In the genomic region with DNA sequence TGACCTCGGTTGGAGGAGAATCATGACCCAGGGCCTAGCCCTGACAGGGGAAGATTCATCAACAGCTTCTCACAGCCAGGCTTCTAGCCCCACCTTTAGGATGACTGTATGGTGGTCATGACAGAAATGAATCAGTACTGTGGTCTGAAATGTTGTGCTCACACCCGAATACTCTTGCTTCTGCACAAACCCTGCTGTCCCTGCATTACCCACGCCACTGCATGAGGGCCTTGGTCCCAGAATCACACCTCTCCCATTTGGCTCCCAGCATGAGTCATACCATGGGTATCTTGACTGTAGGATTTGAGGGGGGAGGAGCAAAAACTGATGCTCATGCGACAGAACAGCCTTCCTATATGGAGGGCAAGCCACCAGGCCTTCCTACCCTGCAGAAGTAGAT, we compare ENCODE assay signal across 22 mouse cellular contexts. TPM values are rescaled to one million over a fixed set of nuclear protein-coding genes. Genes with fewer than 3 reads are reported as not detected.
DNase-seq lines count a peak whose midpoint lies in the region; ATAC-seq and TF ChIP-seq lines count a peak whose summit lies in the region.
"Had no signal": no experiment of that assay in that cellular context is flagged by ENCODE, and none has a peak within 500 bp of the region (broad histone marks: within the 10 kb centered on the region; RNA-seq: fewer than 3 reads in every experiment).

No protein-coding gene starts in this region.

- H3K9me3 ChIP-seq in lung, postnatal 0 days (ENCODE audit: low read length), result no peaks in the 10 kb centered on the region
- no peaks in the 10 kb centered on the region for H3K9me3 ChIP-seq in kidney, embryonic 16.5 days (ENCODE audit: low read length)
- H3K9me3 ChIP-seq: embryonic facial prominence, embryonic 13.5 days; G1E; heart, embryonic 10.5 days; limb, embryonic 12.5 days; liver, embryonic 13.5 days had no signal

- no peak overlapping the region for H3K4me2 ChIP-seq in lung, postnatal 0 days (replicated peaks; ENCODE audit: low read depth, low read length)
- H3K4me2 ChIP-seq in kidney, embryonic 16.5 days (replicated peaks; ENCODE audit: low read depth, low read length), result no peak overlapping the region
- H3K4me2 ChIP-seq: embryonic facial prominence, embryonic 13.5 days; limb, embryonic 12.5 days; liver, embryonic 13.5 days had no signal

- no peaks in the 10 kb centered on the region for H3K36me3 ChIP-seq in lung, postnatal 0 days (ENCODE audit: insufficient read depth, low read length)
- no peaks in the 10 kb centered on the region for H3K36me3 ChIP-seq in kidney, embryonic 16.5 days (ENCODE audit: insufficient read depth, low read length)
- H3K36me3 ChIP-seq: embryonic facial prominence, embryonic 13.5 days; G1E; heart, embryonic 10.5 days; limb, embryonic 12.5 days; liver, embryonic 13.5 days had no signal

- TF ChIP-seq EP300 in lung, postnatal 0 days (IDR thresholded peaks at IDR 0.05), result no peak

- TF ChIP-seq CTCF in lung, postnatal 0 days (IDR thresholded peaks at IDR 0.05), result no peak

- no peak overlapping the region for H3K4me3 ChIP-seq in lung, postnatal 0 days (ENCODE audit: low read depth, low read length)
- no peak overlapping the region for H3K4me3 ChIP-seq in kidney, embryonic 16.5 days (ENCODE audit: low read length)
- H3K4me3 ChIP-seq: embryonic facial prominence, embryonic 13.5 days; heart, embryonic 10.5 days; limb, embryonic 12.5 days; liver, embryonic 13.5 days; myocyte had no signal

- ATAC-seq in lung, postnatal 0 days, result peak; percentile 47
- no peak for ATAC-seq in kidney, embryonic 16.5 days (ENCODE audit: low FRiP score, low TSS enrichment)
- ATAC-seq: CD4-positive, CD25-positive, alpha-beta regulatory T cell, adult 4 months; forebrain, embryonic 14.5 days had no signal

- H3K4me1 ChIP-seq in lung, postnatal 0 days (ENCODE audit: insufficient read depth, low read depth, low read length), result no peaks in the 10 kb centered on the region
- H3K4me1 ChIP-seq in kidney, embryonic 16.5 days (ENCODE audit: insufficient read depth, low read length), result no peaks in the 10 kb centered on the region
- H3K4me1 ChIP-seq: embryonic facial prominence, embryonic 13.5 days; heart, embryonic 10.5 days; limb, embryonic 12.5 days; liver, embryonic 13.5 days had no signal

- no peak overlapping the region for H3K9ac ChIP-seq in lung, postnatal 0 days (replicated peaks; ENCODE audit: low read depth)
- H3K9ac ChIP-seq in kidney, embryonic 16.5 days (replicated peaks; ENCODE audit: low read length), result no peak overlapping the region
- H3K9ac ChIP-seq: embryonic facial prominence, embryonic 13.5 days; limb, embryonic 12.5 days; liver, embryonic 13.5 days had no signal

- DNase-seq in cerebellum, adult 9-10 months, result peak; percentile 50
- DNase-seq in cerebellum, adult 9-11 months, result no peak
- DNase-seq in lung, postnatal 0 days (ENCODE audit: low spot score), result peak; percentile 17
- no peak for DNase-seq in lung, postnatal 25 days (ENCODE audit: low spot score)
- DNase-seq in 3T3-L1 (ENCODE audit: low read depth, low spot score), result peak; percentile 63
- peak; percentile 33 for DNase-seq in Muller cell, postnatal 12 days (ENCODE audit: inconsistent ontology term)
- DNase-seq: cerebellum, adult 8-10 months; heart, postnatal 10 days; kidney, adult 18-20 months; kidney, postnatal 14 days; layer of hippocampus, adult 9-11 months; liver, embryonic 13.5 days; midbrain, embryonic 14.5 days; thymus, postnatal 25 days had no signal

- 57% methylated on average over 4 of the region's 4 CpGs for WGBS in lung, postnatal 0 days
- WGBS in kidney, embryonic 16.5 days, result 71% methylated on average over 4 of the region's 4 CpGs

- no peaks in the 10 kb centered on the region for H3K27me3 ChIP-seq in lung, postnatal 0 days (replicated peaks; ENCODE audit: insufficient read depth, low read length)
- H3K27me3 ChIP-seq in kidney, embryonic 16.5 days (ENCODE audit: insufficient read depth, low read length), result no peaks in the 10 kb centered on the region
- H3K27me3 ChIP-seq: embryonic facial prominence, embryonic 13.5 days; limb, embryonic 12.5 days; liver, embryonic 13.5 days had no signal

- H3K27ac ChIP-seq in lung, postnatal 0 days (ENCODE audit: low read length), result no peak overlapping the region
- H3K27ac ChIP-seq in kidney, embryonic 16.5 days (ENCODE audit: low read length), result no peak overlapping the region
- H3K27ac ChIP-seq: embryonic facial prominence, embryonic 13.5 days; heart, embryonic 10.5 days; limb, embryonic 12.5 days; liver, embryonic 13.5 days had no signal

RNA-seq across cellular contexts. Expression of gene Kcnt1, which starts 50.7 kb away (rescaled TPM):
- 0.17 and 0.21 TPM in 2 replicates for polyA plus RNA-seq in lung, postnatal 0 days (2015; fragmentation: Nextera tagmentation; extraction: Ambion mirVana)
- polyA plus RNA-seq in kidney, embryonic 16.5 days (2015; fragmentation: Nextera tagmentation; extraction: Ambion mirVana), result 0.74 and 0.91 TPM in 2 replicates
- polyA plus RNA-seq: G1E, myocyte had no signal

Comparison
In these comparisons a context has a peak if more than half of its experiments do, and no peak if none do; other contexts are left out.
1. DNase-seq: peak in cerebellum, adult 9-10 months (single experiment), lung, postnatal 0 days (single experiment), 3T3-L1 (single experiment) and Muller cell, postnatal 12 days (single experiment); none in cerebellum, adult 9-11 months (single experiment) and lung, postnatal 25 days (single experiment).